ENCODE assay signal across 27 mouse cellular contexts in the genomic region with DNA sequence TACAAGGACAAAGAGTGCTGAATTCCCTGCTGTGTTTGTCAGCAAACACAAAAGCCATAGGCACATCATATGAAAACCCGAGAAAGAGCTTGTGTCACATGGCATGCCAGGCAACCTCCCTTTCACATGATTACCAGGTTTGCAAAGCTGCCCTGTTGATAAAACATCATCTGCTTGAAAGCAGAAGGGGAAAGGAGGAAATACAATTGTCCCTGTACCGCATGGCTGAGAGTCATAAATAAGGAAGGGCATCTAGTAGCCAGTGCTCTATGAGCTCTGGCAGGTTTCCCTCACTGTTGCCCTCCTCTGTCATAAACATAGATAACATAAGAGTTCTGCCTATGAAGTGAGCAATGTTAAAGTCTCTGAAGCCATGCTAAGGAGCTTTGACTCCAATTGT.
DNase-seq lines count a peak whose midpoint lies in the region; ATAC-seq and TF ChIP-seq lines count a peak whose summit lies in the region.
"Had no signal": no experiment of that assay in that cellular context is flagged by ENCODE, and none has a peak within 500 bp of the region (broad histone marks: within the 10 kb centered on the region; RNA-seq: fewer than 3 reads in every experiment).

No protein-coding gene starts in this region.

- H3K4me3 ChIP-seq in bone marrow macrophage, adult 2 months (ENCODE audit: insufficient read depth, low read length): no peak overlapping the region
- H3K4me3 ChIP-seq in intestine, embryonic 16.5 days (ENCODE audit: low read length): no peak overlapping the region
- H3K4me3 ChIP-seq: forebrain, embryonic 13.5 days; heart, embryonic 12.5 days; layer of hippocampus, adult 2 months; limb, embryonic 13.5 days; liver, embryonic 12.5 days had no signal

- H3K4me2 ChIP-seq in intestine, embryonic 16.5 days (ENCODE audit: low read depth, low read length): no peak overlapping the region
- H3K4me2 ChIP-seq: forebrain, embryonic 13.5 days; heart, embryonic 12.5 days; hindbrain, embryonic 14.5 days; limb, embryonic 13.5 days; liver, embryonic 12.5 days had no signal

- no peaks in the 10 kb centered on the region for H3K36me3 ChIP-seq in intestine, embryonic 16.5 days (ENCODE audit: control insufficient read depth, insufficient read depth, low read length)
- H3K36me3 ChIP-seq: heart, embryonic 12.5 days; limb, embryonic 13.5 days; liver, embryonic 12.5 days had no signal

- H3K4me1 ChIP-seq in bone marrow macrophage, adult 2 months (ENCODE audit: control insufficient read depth, insufficient read depth, low read length): peaks cover 25% of the 10 kb centered on the region
- no peaks in the 10 kb centered on the region for H3K4me1 ChIP-seq in intestine, embryonic 16.5 days (ENCODE audit: control insufficient read depth, insufficient read depth, low read length)
- H3K4me1 ChIP-seq: forebrain, embryonic 13.5 days; heart, embryonic 12.5 days; liver, embryonic 12.5 days had no signal

- no peak for TF ChIP-seq POLR2A in bone marrow macrophage, adult 2 months (IDR thresholded peaks at IDR 0.05; ENCODE audit: borderline replicate concordance, low read depth, low read length)

- peak; percentile 4 for DNase-seq in A20 (ENCODE audit: low read depth, low spot score)
- no peak for DNase-seq in adrenal gland, postnatal 14 days
- no peak for DNase-seq in urinary bladder, adult 18-20 months (ENCODE audit: low spot score in 2 of 2)
- no peak for DNase-seq in heart, adult 11 months
- no peak for DNase-seq in heart, adult 9 months (ENCODE audit: low spot score in 2 of 2)
- DNase-seq: adrenal gland, adult 8-10 months; cerebellum, adult 11-12 months; cerebellum, adult 9-11 months; gastrocnemius, postnatal 14 days; heart, adult 18-20 months; heart, postnatal 4 days; kidney, adult 2 months; kidney, postnatal 36 days; lung, adult 18-20 months; lung, postnatal 10 days; midbrain, embryonic 14.5 days; right cerebral cortex, postnatal 4 days; thymus, postnatal 4 days had no signal

- whole genome bisulfite sequencing in intestine, embryonic 16.5 days: 50% methylated on average over 2 of the region's 2 CpGs

- peak; percentile 88 for ATAC-seq in intestine, embryonic 16.5 days
- peak; percentile 63 for ATAC-seq in megakaryocyte-erythroid progenitor cell, adult 5-6 weeks (replicated peaks; ENCODE audit: low FRiP score, low TSS enrichment, poor library complexity, severe bottlenecking)
- ATAC-seq: forebrain, embryonic 13.5 days; liver, embryonic 12.5 days had no signal

- peak overlapping the region; percentile 59 for H3K27ac ChIP-seq in bone marrow macrophage, adult 2 months (ENCODE audit: insufficient read depth, low read depth, low read length)
- H3K27ac ChIP-seq in intestine, embryonic 16.5 days (ENCODE audit: low read length): no peak overlapping the region
- H3K27ac ChIP-seq: forebrain, embryonic 13.5 days; hindbrain, embryonic 14.5 days; layer of hippocampus, adult 2 months; limb, embryonic 13.5 days; liver, embryonic 12.5 days had no signal

- no peaks in the 10 kb centered on the region for H3K9me3 ChIP-seq in intestine, embryonic 16.5 days (ENCODE audit: control insufficient read depth, low read length)
- H3K9me3 ChIP-seq: forebrain, embryonic 13.5 days; heart, embryonic 12.5 days; limb, embryonic 13.5 days; liver, embryonic 12.5 days had no signal

- no peak overlapping the region for H3K9ac ChIP-seq in intestine, embryonic 16.5 days (ENCODE audit: low read depth, low read length)
- H3K9ac ChIP-seq: forebrain, embryonic 13.5 days; heart, embryonic 12.5 days; hindbrain, embryonic 14.5 days; limb, embryonic 13.5 days; liver, embryonic 12.5 days had no signal

- H3K27me3 ChIP-seq in intestine, embryonic 16.5 days (replicated peaks; ENCODE audit: control insufficient read depth, insufficient read depth, low read length): no peaks in the 10 kb centered on the region
- H3K27me3 ChIP-seq: forebrain, embryonic 13.5 days; limb, embryonic 13.5 days had no signal

- no peak for TF ChIP-seq CTCF in bone marrow macrophage, adult 2 months (IDR thresholded peaks at IDR 0.05; ENCODE audit: low read depth, low read length)
